Mouse (Mus musculus) brain, embryonic 14.5 days (tissue): ENCODE data around the gene Fig4.

Experiments
- CTCF ChIP-seq: fragments of 200-500 bp; IDR thresholded peaks from 2 replicates; pipeline ENCODE4 v1.5.1; 2012; ENCODE audit warnings: inconsistent platforms, mild to moderate bottlenecking, moderate library complexity, borderline replicate concordance; ENCODE audit not compliant: insufficient read depth, insufficient read length; ENCODE audit errors: extremely low read depth
- POLR2A ChIP-seq: fragments of 200-500 bp; IDR thresholded peaks from 2 replicates; pipeline ENCODE4 v1.6.1; 2012; ENCODE audit warnings: mild to moderate bottlenecking, inconsistent platforms, borderline replicate concordance; ENCODE audit not compliant: poor library complexity, insufficient read depth, insufficient read length, severe bottlenecking; ENCODE audit errors: extremely low read depth

DNA sequence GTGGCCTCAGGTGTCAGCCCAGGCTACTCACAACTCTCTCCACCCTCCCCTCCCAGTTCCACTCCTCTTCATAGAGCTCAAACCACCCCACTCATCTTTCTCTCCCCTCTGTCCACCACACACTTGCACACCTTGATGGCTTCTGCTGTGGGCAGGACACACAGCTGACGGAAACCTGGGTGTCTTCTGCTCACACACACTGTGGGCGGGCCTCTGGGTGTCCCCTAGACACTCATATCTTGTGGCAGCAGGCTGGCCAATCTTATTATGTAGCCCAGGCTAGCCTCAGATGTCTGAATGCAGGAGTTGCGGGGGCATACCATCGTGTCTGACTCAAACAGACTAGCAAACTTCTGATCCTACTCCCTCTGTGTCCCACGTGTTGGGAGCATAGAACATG lies 105.3 kb downstream of the Fig4 start:
- TF ChIP-seq CTCF (no peak), POLR2A (no peak)
